Mouse (Mus musculus) bone marrow, adult 2 months (tissue): Measurements from ENCODE around the gene BC035947. TPM values are rescaled to one million over a fixed set of nuclear protein-coding genes. Genes with fewer than 3 reads are reported as not detected.

Experiments
- H3K27ac ChIP-seq: fragments of 200-500 bp; 2 replicates; pipeline ENCODE4 v1.5.1; 2012; ENCODE audit warnings: low read depth, mild to moderate bottlenecking, control low read depth, inconsistent platforms, low read length; ENCODE audit not compliant: control insufficient read depth, poor library complexity, insufficient read depth
- H3K4me1 ChIP-seq: fragments of 200-500 bp; 2 replicates; pipeline ENCODE4 v1.6.1; 2011; ENCODE audit warnings: low read length; ENCODE audit not compliant: control insufficient read depth, insufficient read depth
- H3K4me3 ChIP-seq: fragments of 200-500 bp; replicated peaks from 2 replicates; pipeline ENCODE3; 2011; ENCODE audit warnings: mild to moderate bottlenecking, low read depth, low read length, control low read depth; ENCODE audit not compliant: control insufficient read depth
- CTCF ChIP-seq: fragments of 200-500 bp; IDR thresholded peaks from 2 replicates; pipeline ENCODE4 v1.5.1; 2011; ENCODE audit warnings: low read length, control low read depth; ENCODE audit not compliant: control insufficient read depth, insufficient read depth
- POLR2A ChIP-seq: fragments of 200-500 bp; IDR thresholded peaks from 2 replicates; pipeline ENCODE4 v1.6.1; 2011; ENCODE audit warnings: low read depth, mild to moderate bottlenecking, control low read depth, low read length, borderline replicate concordance; ENCODE audit not compliant: control insufficient read depth
- WGBS: fragments of 180-500 bp; shearing (Covaris S2); methylation state at CpG from one replicate; pipeline ENCODE4 v1.1.7; 2018; 5-methylcytosine and 5-hydroxymethylcytosine counted together
- polyA plus RNA-seq: library from polyadenylated mRNA; stranded (reverse); fragments of >200 nt; gene quantifications from 2 replicates; pipeline ENCODE4 v1.2.4, GENCODE M21; 2011; ENCODE audit warnings: low replicate concordance; ENCODE audit not compliant: missing spikeins, insufficient read depth, insufficient read length

The BC035947 gene
- polyA plus RNA-seq, 1 experiment, result not detected

GRCm38 (mm10) chr1:78536310-78537164, 24.6 kb upstream of the BC035947 start:
- WGBS, result 25% methylated on average over 19 of the region's 19 CpGs
- no peaks in the 10 kb centered on the region for H3K4me1 ChIP-seq
- TF ChIP-seq CTCF (peak; percentile 75), POLR2A (no peak)
- H3K4me3 ChIP-seq, result no peak overlapping the region
- H3K27ac ChIP-seq, result no peak overlapping the region

- 76% methylated on average over 9 of the region's 9 CpGs for WGBS
- Histone ChIP-seq H3K27ac (no peak overlapping the region), H3K4me3 (no peak overlapping the region), H3K4me1 (no peaks in the 10 kb centered on the region)
- TF ChIP-seq CTCF, result no peak
- no peak for TF ChIP-seq POLR2A
Observed at GRCm38 (mm10) chr1:78534428-78535150, 22.6 kb upstream of the BC035947 start.

GRCm38 (mm10) chr1:78532184-78532800, 20.3 kb upstream of the BC035947 start:
- WGBS, result 88% methylated on average over 15 of the region's 15 CpGs
- Histone ChIP-seq H3K4me3 (no peak overlapping the region), H3K27ac (no peak overlapping the region), H3K4me1 (no peaks in the 10 kb centered on the region)
- no peak for TF ChIP-seq POLR2A

GRCm38 (mm10) chr1:78530500-78531215, 18.7 kb upstream of the BC035947 start:
- Histone ChIP-seq H3K27ac (no peak overlapping the region), H3K4me3 (no peak overlapping the region), H3K4me1 (no peaks in the 10 kb centered on the region)
- 71% methylated on average over 7 of the region's 7 CpGs for WGBS
- TF ChIP-seq CTCF, result no peak
- no peak for TF ChIP-seq POLR2A

- TF ChIP-seq POLR2A (no peak), CTCF (no peak)
- WGBS, result 88% methylated on average over 8 of the region's 8 CpGs
- Histone ChIP-seq H3K4me1 (no peaks in the 10 kb centered on the region), H3K4me3 (no peak overlapping the region), H3K27ac (no peak overlapping the region)
Observed at GRCm38 (mm10) chr1:78529011-78529410, 17.1 kb upstream of the BC035947 start.

- Histone ChIP-seq H3K4me3 (no peak overlapping the region), H3K27ac (no peak overlapping the region), H3K4me1 (no peaks in the 10 kb centered on the region)
- 87% methylated on average over 3 of the region's 3 CpGs for WGBS
- TF ChIP-seq CTCF (no peak), POLR2A (no peak)
Observed at GRCm38 (mm10) chr1:78528356-78528755, 16.4 kb upstream of the BC035947 start.

GRCm38 (mm10) chr1:78525189-78525886, 13.4 kb upstream of the BC035947 start:
- 50% methylated on average over 23 of the region's 23 CpGs for WGBS
- Histone ChIP-seq H3K27ac (no peak overlapping the region), H3K4me1 (no peaks in the 10 kb centered on the region), H3K4me3 (no peak overlapping the region)
- TF ChIP-seq CTCF (peak; percentile 86), POLR2A (no peak)
